In the genomic region with DNA sequence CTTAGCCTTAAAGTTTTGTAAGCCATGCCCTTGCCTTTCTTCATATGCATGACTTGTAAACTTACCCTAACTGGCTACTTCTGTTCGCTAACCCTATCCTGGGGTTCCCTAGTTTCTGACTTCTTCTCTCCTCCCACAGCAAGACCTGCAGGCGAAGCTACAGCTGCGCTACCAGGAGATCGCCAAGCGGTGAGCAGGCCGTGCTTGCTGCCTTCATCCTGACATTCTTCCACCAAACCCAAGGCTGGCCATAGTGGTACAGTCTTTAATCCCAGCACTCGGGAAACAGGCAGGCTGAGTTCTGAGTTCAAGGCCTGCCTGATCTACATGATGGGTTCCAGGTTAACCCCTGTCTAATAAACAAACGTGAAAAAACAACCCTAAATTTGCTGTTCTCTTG, we compare ENCODE assay signal across 9 mouse cellular contexts. TPM values are rescaled to one million over a fixed set of nuclear protein-coding genes. Genes with fewer than 3 reads are reported as not detected.
DNase-seq lines count a peak whose midpoint lies in the region; ATAC-seq lines count a peak whose summit lies in the region.
"Had no signal": no experiment of that assay in that cellular context is flagged by ENCODE, and none has a peak within 500 bp of the region (broad histone marks: within the 10 kb centered on the region; RNA-seq: fewer than 3 reads in every experiment).

No protein-coding gene starts in this region.

- peaks cover 44% of the 10 kb centered on the region for H3K36me3 ChIP-seq in heart, embryonic 12.5 days
- peaks cover 65% of the 10 kb centered on the region for H3K36me3 ChIP-seq in hindbrain, embryonic 10.5 days
- peaks cover 70% of the 10 kb centered on the region for H3K36me3 ChIP-seq in midbrain, embryonic 10.5 days

- peak overlapping the region; percentile 84 for H3K4me2 ChIP-seq in heart, embryonic 12.5 days

- ATAC-seq in heart, embryonic 12.5 days (ENCODE audit: insufficient number of reproducible peaks, low FRiP score), result no peak

- WGBS in heart, embryonic 12.5 days, result 83% methylated on average over 8 of the region's 8 CpGs
- 88% methylated on average over 8 of the region's 8 CpGs for WGBS in hindbrain, embryonic 10.5 days
- 86% methylated on average over 8 of the region's 8 CpGs for WGBS in midbrain, embryonic 10.5 days

- no peak overlapping the region for H3K27ac ChIP-seq in heart, embryonic 12.5 days (ENCODE audit: poor library complexity, severe bottlenecking)
- peak overlapping the region; percentile 93; the same call in 1 of the 2 replicates for H3K27ac ChIP-seq in hindbrain, embryonic 10.5 days
- H3K27ac ChIP-seq in midbrain, embryonic 10.5 days (replicated peaks), result peak overlapping the region; percentile 93; the same call in 1 of the 2 replicates

- H3K9ac ChIP-seq in heart, embryonic 12.5 days, result peak overlapping the region; percentile 87; the same call in 1 of the 2 replicates

- H3K27me3 ChIP-seq in heart, embryonic 12.5 days (replicated peaks), result no peaks in the 10 kb centered on the region
- no peaks in the 10 kb centered on the region for H3K27me3 ChIP-seq in hindbrain, embryonic 10.5 days (ENCODE audit: insufficient read depth, poor library complexity, severe bottlenecking)
- H3K27me3 ChIP-seq in midbrain, embryonic 10.5 days (ENCODE audit: low read depth, poor library complexity, severe bottlenecking), result no peaks in the 10 kb centered on the region

- peak overlapping the region; percentile 79 for H3K4me3 ChIP-seq in heart, embryonic 12.5 days
- peak overlapping the region; percentile 85 for H3K4me3 ChIP-seq in hindbrain, embryonic 10.5 days
- peak overlapping the region; percentile 88 for H3K4me3 ChIP-seq in midbrain, embryonic 10.5 days

- H3K4me1 ChIP-seq in heart, embryonic 12.5 days (replicated peaks), result peaks cover 48% of the 10 kb centered on the region
- H3K4me1 ChIP-seq in hindbrain, embryonic 10.5 days (replicated peaks), result peaks cover 35% of the 10 kb centered on the region
- peaks cover 37% of the 10 kb centered on the region for H3K4me1 ChIP-seq in midbrain, embryonic 10.5 days

- no peaks in the 10 kb centered on the region for H3K9me3 ChIP-seq in heart, embryonic 12.5 days (replicated peaks)
- no peaks in the 10 kb centered on the region for H3K9me3 ChIP-seq in hindbrain, embryonic 10.5 days
- H3K9me3 ChIP-seq in midbrain, embryonic 10.5 days (replicated peaks), result no peaks in the 10 kb centered on the region

- no peak for DNase-seq in heart, postnatal 4 days
- DNase-seq in ES-CJ7 (ENCODE audit: low read depth, low spot score), result peak; percentile 31
- DNase-seq in hindbrain, embryonic 10.5 days (ENCODE audit: low spot score), result no peak
- DNase-seq in midbrain, embryonic 10.5 days (ENCODE audit: low spot score), result no peak
- DNase-seq in thymus, postnatal 25 days, result no peak
- DNase-seq in adrenal gland, postnatal 36 days, result no peak
- DNase-seq in adipocyte (ENCODE audit: low spot score), result no peak
- DNase-seq: left cerebral cortex, postnatal 4 days had no signal

RNA-seq across cellular contexts. Expression of gene Ndufa7, which starts 1.1 kb away (rescaled TPM):
- 431 and 466 TPM in 2 replicates for polyA plus RNA-seq in heart, embryonic 12.5 days (2016; fragmentation: Nextera tagmentation; extraction: Ambion mirVana)
- total RNA-seq in heart, postnatal 4 days (2021), result 100 to 1,000 TPM; 423 to 447 TPM
- 517 and 544 TPM in 2 replicates for polyA plus RNA-seq in hindbrain, embryonic 10.5 days (2016; fragmentation: Nextera tagmentation; extraction: Ambion mirVana)
- polyA plus RNA-seq in midbrain, embryonic 10.5 days (2016; fragmentation: Nextera tagmentation; extraction: Ambion mirVana), result 496 and 518 TPM in 2 replicates
- total RNA-seq in adrenal gland, postnatal 36 days (2021), result 100 to 1,000 TPM; 432 to 487 TPM

RNA-seq across cellular contexts. Expression of gene Rps28, which starts 1.1 kb away (rescaled TPM):
- 570 and 574 TPM in 2 replicates for polyA plus RNA-seq in heart, embryonic 12.5 days (2016; fragmentation: Nextera tagmentation; extraction: Ambion mirVana)
- 1,000 to 10,000 TPM; 1,097 to 1,179 TPM for total RNA-seq in heart, postnatal 4 days (2021)
- polyA plus RNA-seq in hindbrain, embryonic 10.5 days (2016; fragmentation: Nextera tagmentation; extraction: Ambion mirVana), result 712 and 835 TPM in 2 replicates
- polyA plus RNA-seq in midbrain, embryonic 10.5 days (2016; fragmentation: Nextera tagmentation; extraction: Ambion mirVana), result 699 and 827 TPM in 2 replicates
- 1,000 to 10,000 TPM; 1,486 to 1,511 TPM for total RNA-seq in adrenal gland, postnatal 36 days (2021)

RNA-seq across cellular contexts. Expression of gene Kank3, which starts 15.1 kb away (rescaled TPM):
- polyA plus RNA-seq in heart, embryonic 12.5 days (2016; fragmentation: Nextera tagmentation; extraction: Ambion mirVana), result 39.0 and 43.9 TPM in 2 replicates
- 10 to 100 TPM; 57.5 to 58.5 TPM for total RNA-seq in heart, postnatal 4 days (2021)
- polyA plus RNA-seq in hindbrain, embryonic 10.5 days (2016; fragmentation: Nextera tagmentation; extraction: Ambion mirVana), result 26.2 and 28.5 TPM in 2 replicates
- polyA plus RNA-seq in midbrain, embryonic 10.5 days (2016; fragmentation: Nextera tagmentation; extraction: Ambion mirVana), result 24.6 and 29.4 TPM in 2 replicates
- 10 to 100 TPM; 72.2 to 90.5 TPM for total RNA-seq in adrenal gland, postnatal 36 days (2021)

RNA-seq across cellular contexts. Expression of gene Cd320, which starts 17.4 kb away (rescaled TPM):
- polyA plus RNA-seq in heart, embryonic 12.5 days (2016; fragmentation: Nextera tagmentation; extraction: Ambion mirVana), result 41.5 and 43.8 TPM in 2 replicates
- 10 to 100 TPM; 16.8 to 21.4 TPM for total RNA-seq in heart, postnatal 4 days (2021)
- 87.7 and 91.8 TPM in 2 replicates for polyA plus RNA-seq in hindbrain, embryonic 10.5 days (2016; fragmentation: Nextera tagmentation; extraction: Ambion mirVana)
- 82.0 and 82.4 TPM in 2 replicates for polyA plus RNA-seq in midbrain, embryonic 10.5 days (2016; fragmentation: Nextera tagmentation; extraction: Ambion mirVana)
- 10 to 100 TPM; 30.8 to 47.3 TPM for total RNA-seq in adrenal gland, postnatal 36 days (2021)

RNA-seq across cellular contexts. Expression of gene Angptl4, which starts 43.8 kb away (rescaled TPM):
- polyA plus RNA-seq in heart, embryonic 12.5 days (2016; fragmentation: Nextera tagmentation; extraction: Ambion mirVana), result 6.9 and 7.5 TPM in 2 replicates
- total RNA-seq in heart, postnatal 4 days (2021), result 10 to 100 TPM; 29.1 to 35.0 TPM
- polyA plus RNA-seq in hindbrain, embryonic 10.5 days (2016; fragmentation: Nextera tagmentation; extraction: Ambion mirVana), result 23.4 and 25.9 TPM in 2 replicates
- 17.7 and 20.7 TPM in 2 replicates for polyA plus RNA-seq in midbrain, embryonic 10.5 days (2016; fragmentation: Nextera tagmentation; extraction: Ambion mirVana)
- total RNA-seq in adrenal gland, postnatal 36 days (2021), result 100 to 1,000 TPM in 1 of 2 experiments, 10 to 100 TPM in 1; 62.7 to 110 TPM
